Mouse (Mus musculus): Measurements from ENCODE around the gene Rnf213.

Gene Rnf213

DNA sequence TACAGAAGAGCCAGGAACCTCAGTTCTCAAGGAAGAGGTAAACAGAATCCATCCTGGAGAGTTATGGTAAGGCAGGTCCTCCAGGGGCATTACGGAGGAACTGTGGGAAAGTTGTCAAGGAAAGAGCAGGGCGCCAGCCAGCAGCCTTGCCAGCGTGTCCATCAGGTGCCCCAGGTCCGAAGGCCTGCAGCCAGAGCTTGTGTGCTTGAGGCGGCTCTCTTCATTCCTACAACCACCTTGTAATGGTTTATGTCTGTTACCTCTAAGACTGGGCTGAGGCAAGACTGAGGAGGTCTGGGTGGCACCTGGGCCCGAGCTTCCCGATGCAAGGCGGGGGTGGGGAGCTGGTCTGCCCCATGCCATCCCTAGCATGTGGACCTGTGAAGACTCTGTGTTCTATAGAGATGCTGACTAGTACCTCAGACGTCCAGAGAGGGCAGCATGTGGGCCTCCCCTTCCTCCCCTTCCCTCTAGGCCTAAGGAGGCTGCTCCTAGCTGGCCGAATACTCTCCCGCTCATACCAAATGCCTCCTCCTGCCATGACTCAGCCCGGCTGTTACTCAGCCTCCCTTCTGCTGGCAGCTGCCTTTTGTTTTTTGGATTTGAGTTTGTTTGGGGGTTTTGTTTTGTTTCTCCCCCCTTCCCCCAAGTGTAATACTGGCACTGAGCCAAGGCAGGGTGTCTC lies 123.9 kb downstream of the Rnf213 start:
- peak; percentile 52 for DNase-seq

DNA sequence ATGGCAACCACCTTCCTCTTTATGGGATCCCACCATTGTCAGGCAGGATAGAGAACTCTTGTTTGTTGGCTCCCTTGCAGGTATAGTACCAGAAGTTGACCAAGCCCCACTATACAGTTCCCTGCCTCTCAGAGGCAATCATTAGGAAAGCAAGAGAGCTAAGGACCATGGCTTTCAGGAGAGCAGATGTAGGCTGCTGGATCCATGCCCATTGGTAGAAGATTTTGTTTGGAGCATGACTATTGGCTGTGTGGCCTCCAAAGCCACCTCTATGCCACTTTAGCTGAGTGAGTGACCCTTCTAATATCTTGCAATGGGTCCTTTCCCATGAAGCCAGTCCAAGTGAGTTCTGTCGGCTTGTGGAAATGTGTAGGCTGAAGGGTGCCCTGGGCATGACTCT lies 126.5 kb downstream of the Rnf213 start:
- no peak for DNase-seq

DNA sequence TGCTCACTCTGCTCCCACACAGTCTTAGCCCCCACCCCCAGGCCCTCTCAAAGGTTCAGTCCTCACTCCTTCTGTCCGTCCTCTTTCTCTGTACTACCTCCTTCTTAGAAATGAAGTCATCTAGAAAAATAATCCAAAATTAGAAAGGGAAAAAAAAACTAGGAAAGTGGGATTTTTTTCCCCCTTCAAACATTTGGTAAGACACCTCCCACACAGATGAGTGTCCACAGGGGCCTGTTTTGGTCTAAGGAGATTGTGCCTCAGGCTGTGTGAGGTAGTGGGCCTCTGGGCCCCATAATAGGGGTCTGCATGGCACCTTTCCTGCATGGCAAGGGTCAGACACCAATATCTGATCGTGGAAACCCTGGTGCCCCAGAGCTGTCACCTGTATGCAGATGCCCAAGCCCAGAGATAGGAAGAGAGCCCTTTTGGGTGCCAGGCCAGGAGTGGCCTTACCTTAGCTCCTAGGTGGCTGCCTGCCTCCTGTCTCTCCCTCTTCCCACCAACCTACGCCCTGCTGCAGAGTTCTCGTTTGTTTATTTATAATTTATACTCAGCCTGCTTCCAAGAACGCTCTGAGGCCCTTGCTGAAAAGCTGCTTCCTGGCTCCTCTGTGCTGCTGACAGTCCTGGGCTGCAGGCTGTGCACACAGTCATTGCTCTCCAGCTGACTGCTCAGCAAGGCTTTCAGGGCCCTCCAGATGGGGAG lies 127.3 kb downstream of the Rnf213 start:
- peak; percentile 32 for DNase-seq

GRCm38 (mm10) chr11:119520713-119521063 lies 127.8 kb downstream of the Rnf213 start:
- DNase-seq: no peak

GRCm38 (mm10) chr11:119521920-119522710 lies 129.2 kb downstream of the Rnf213 start:
- DNase-seq: peak; percentile 76

GRCm38 (mm10) chr11:119522779-119523178 lies 129.9 kb downstream of the Rnf213 start:
- peak; percentile 84 for DNase-seq

DNA sequence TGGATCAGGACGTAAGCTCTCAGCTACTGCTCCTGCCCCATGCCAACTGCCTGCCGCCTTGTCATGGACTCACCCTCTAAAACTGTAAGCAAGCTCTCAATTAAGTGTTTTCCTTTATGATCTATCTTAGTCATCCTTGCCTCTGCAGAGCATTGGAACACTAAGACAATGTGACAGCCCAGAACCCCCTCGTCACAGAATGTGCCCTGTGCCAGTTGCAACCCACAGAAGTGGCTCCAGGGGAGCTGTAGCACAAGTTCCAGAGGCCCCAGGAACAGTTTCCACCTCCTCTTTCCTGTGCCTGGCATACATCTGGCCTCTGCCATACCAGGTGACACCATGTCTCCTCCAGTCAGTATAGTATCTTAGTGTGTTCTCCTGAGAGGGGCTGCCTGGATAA lies 130.5 kb downstream of the Rnf213 start:
- DNase-seq: peak; percentile 43

DNA sequence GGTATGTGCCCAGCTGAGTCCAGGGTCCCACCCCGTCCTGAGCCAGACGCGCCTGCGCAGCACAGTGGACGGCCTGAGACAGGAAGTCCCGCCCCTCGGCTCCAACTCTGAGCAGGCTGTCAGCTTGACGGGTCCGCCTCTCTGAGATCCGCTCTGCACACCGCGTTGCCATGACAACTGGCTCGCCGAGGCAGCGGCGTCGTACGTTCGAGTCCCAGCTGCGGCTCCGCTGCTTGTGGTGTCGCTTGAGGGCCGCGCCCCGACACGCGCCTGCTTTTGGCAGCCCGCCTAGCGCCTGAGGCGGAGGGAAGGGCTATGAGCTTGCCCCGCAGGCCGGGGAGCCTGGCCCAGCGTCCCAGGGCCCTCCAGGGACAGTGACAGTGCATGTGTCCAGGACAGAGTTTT lies 131.6 kb downstream of the Rnf213 start:
- peak; percentile 93 for DNase-seq

GRCm38 (mm10) chr11:119526068-119526966 lies 133.4 kb downstream of the Rnf213 start:
- DNase-seq: no peak

GRCm38 (mm10) chr11:119528930-119529329 lies 136.0 kb downstream of the Rnf213 start:
- no peak for DNase-seq

GRCm38 (mm10) chr11:119532460-119532859 lies 139.6 kb downstream of the Rnf213 start:
- no peak for DNase-seq

- DNase-seq: no peak
Measured at GRCm38 (mm10) chr11:119533745-119534144, 140.8 kb downstream of the Rnf213 start.

Data from lung, postnatal 10 days (tissue).